In genomic region chr1:165440788-165441187, GRCm38 (mm10) we compare ENCODE assay signal across 29 mouse cellular contexts. TPM values are rescaled to one million over a fixed set of nuclear protein-coding genes. Genes with fewer than 3 reads are reported as not detected.
A peak's percentile ranks its signal among the peaks of the same experiment; 100 is the strongest.
DNase-seq lines count a peak whose midpoint lies in the region; ATAC-seq and TF ChIP-seq lines count a peak whose summit lies in the region.
"Had no signal": no experiment of that assay in that cellular context is flagged by ENCODE, and none has a peak within 500 bp of the region (broad histone marks: within the 10 kb centered on the region; RNA-seq: fewer than 3 reads in every experiment).

No protein-coding gene starts in this region.

- TF ChIP-seq CTCF in kidney, postnatal 0 days (IDR thresholded peaks at IDR 0.05; ENCODE audit: low read depth) = no peak

- H3K4me3 ChIP-seq in heart, embryonic 15.5 days = no peak overlapping the region
- H3K4me3 ChIP-seq in heart, embryonic 12.5 days = no peak overlapping the region
- H3K4me3 ChIP-seq in kidney, postnatal 0 days (replicated peaks; ENCODE audit: low read depth, low read length) = no peak overlapping the region
- H3K4me3 ChIP-seq in kidney, embryonic 16.5 days (ENCODE audit: low read length) = no peak overlapping the region
- no peak overlapping the region for H3K4me3 ChIP-seq in neural tube, embryonic 11.5 days (ENCODE audit: low read depth, low read length)
- no peak overlapping the region for H3K4me3 ChIP-seq in neural tube, embryonic 15.5 days (replicated peaks)
- H3K4me3 ChIP-seq in liver, embryonic 16.5 days (ENCODE audit: low read depth, low read length) = no peak overlapping the region
- H3K4me3 ChIP-seq: embryonic facial prominence, embryonic 13.5 days; forebrain, embryonic 10.5 days; midbrain, embryonic 12.5 days; stomach, embryonic 15.5 days had no signal

- no peak overlapping the region for H3K9ac ChIP-seq in heart, embryonic 15.5 days
- no peak overlapping the region for H3K9ac ChIP-seq in heart, embryonic 12.5 days
- H3K9ac ChIP-seq in kidney, postnatal 0 days (ENCODE audit: low read depth, low read length) = no peak overlapping the region
- no peak overlapping the region for H3K9ac ChIP-seq in kidney, embryonic 16.5 days (replicated peaks; ENCODE audit: low read length)
- no peak overlapping the region for H3K9ac ChIP-seq in neural tube, embryonic 11.5 days (ENCODE audit: low read length)
- no peak overlapping the region for H3K9ac ChIP-seq in neural tube, embryonic 15.5 days (replicated peaks)
- H3K9ac ChIP-seq in liver, embryonic 16.5 days (ENCODE audit: low read depth, low read length) = no peak overlapping the region
- H3K9ac ChIP-seq: embryonic facial prominence, embryonic 13.5 days; midbrain, embryonic 12.5 days; stomach, embryonic 15.5 days had no signal

- H3K27ac ChIP-seq in heart, embryonic 15.5 days = no peak overlapping the region
- no peak overlapping the region for H3K27ac ChIP-seq in heart, embryonic 12.5 days (ENCODE audit: poor library complexity, severe bottlenecking)
- H3K27ac ChIP-seq in kidney, postnatal 0 days = no peak overlapping the region
- H3K27ac ChIP-seq in kidney, embryonic 16.5 days (ENCODE audit: low read length) = no peak overlapping the region
- H3K27ac ChIP-seq in neural tube, embryonic 11.5 days (ENCODE audit: low read depth, low read length) = no peak overlapping the region
- no peak overlapping the region for H3K27ac ChIP-seq in neural tube, embryonic 15.5 days (replicated peaks)
- H3K27ac ChIP-seq in liver, embryonic 16.5 days (ENCODE audit: low read length) = no peak overlapping the region
- H3K27ac ChIP-seq: embryonic facial prominence, embryonic 13.5 days; forebrain, embryonic 10.5 days; midbrain, embryonic 12.5 days; stomach, embryonic 15.5 days had no signal

- no peaks in the 10 kb centered on the region for H3K9me3 ChIP-seq in heart, embryonic 15.5 days (replicated peaks)
- 0 out of 2 replicates have a peak, but pooled peaks cover 2% of the 10 kb centered on the region for H3K9me3 ChIP-seq in heart, embryonic 12.5 days (replicated peaks)
- no peaks in the 10 kb centered on the region for H3K9me3 ChIP-seq in kidney, postnatal 0 days (replicated peaks; ENCODE audit: low read length)
- H3K9me3 ChIP-seq in kidney, embryonic 16.5 days (ENCODE audit: low read length) = peaks cover 7% of the 10 kb centered on the region; the same call in 1 of the 2 replicates
- H3K9me3 ChIP-seq in neural tube, embryonic 11.5 days (ENCODE audit: control insufficient read depth, low read length) = no peaks in the 10 kb centered on the region
- no peaks in the 10 kb centered on the region for H3K9me3 ChIP-seq in neural tube, embryonic 15.5 days (replicated peaks)
- H3K9me3 ChIP-seq in liver, embryonic 16.5 days (replicated peaks; ENCODE audit: control insufficient read depth, low read length) = no peaks in the 10 kb centered on the region
- H3K9me3 ChIP-seq: forebrain, embryonic 10.5 days; midbrain, embryonic 12.5 days; stomach, embryonic 15.5 days had no signal

- WGBS in heart, embryonic 15.5 days = 74% methylated on average over 3 of the region's 3 CpGs
- 68% methylated on average over 3 of the region's 3 CpGs for WGBS in heart, embryonic 12.5 days
- WGBS in kidney, postnatal 0 days = 63% methylated on average over 3 of the region's 3 CpGs
- WGBS in kidney, embryonic 16.5 days = 69% methylated on average over 3 of the region's 3 CpGs
- 76% methylated on average over 3 of the region's 3 CpGs for WGBS in neural tube, embryonic 11.5 days
- 77% methylated on average over 3 of the region's 3 CpGs for WGBS in neural tube, embryonic 15.5 days
- 79% methylated on average over 3 of the region's 3 CpGs for WGBS in liver, embryonic 16.5 days (ENCODE audit: insufficient replicate concordance)

- peaks cover 5% of the 10 kb centered on the region; the same call in 1 of the 2 replicates for H3K4me1 ChIP-seq in heart, embryonic 15.5 days (replicated peaks)
- H3K4me1 ChIP-seq in heart, embryonic 12.5 days (replicated peaks) = peaks cover 10% of the 10 kb centered on the region
- no peaks in the 10 kb centered on the region; the same call in 1 of the 2 replicates for H3K4me1 ChIP-seq in kidney, postnatal 0 days (replicated peaks; ENCODE audit: insufficient read depth, low read length)
- no peaks in the 10 kb centered on the region for H3K4me1 ChIP-seq in kidney, embryonic 16.5 days (ENCODE audit: insufficient read depth, low read length)
- no peaks in the 10 kb centered on the region for H3K4me1 ChIP-seq in neural tube, embryonic 11.5 days (ENCODE audit: control insufficient read depth, insufficient read depth, low read length)
- no peaks in the 10 kb centered on the region for H3K4me1 ChIP-seq in neural tube, embryonic 15.5 days
- peaks cover 6% of the 10 kb centered on the region for H3K4me1 ChIP-seq in liver, embryonic 16.5 days (ENCODE audit: control insufficient read depth, low read depth, low read length)
- H3K4me1 ChIP-seq: embryonic facial prominence, embryonic 13.5 days; midbrain, embryonic 12.5 days; stomach, embryonic 15.5 days had no signal

- ATAC-seq in heart, embryonic 15.5 days (replicated peaks; ENCODE audit: insufficient number of reproducible peaks, insufficient read depth, low FRiP score, low read depth) = 0 out of 2 replicates have a peak, but pooled peaks have one; percentile 43
- no peak for ATAC-seq in heart, embryonic 12.5 days (ENCODE audit: insufficient number of reproducible peaks, low FRiP score)
- peak; percentile 33; the same call in 1 of the 2 replicates for ATAC-seq in kidney, postnatal 0 days (replicated peaks; ENCODE audit: low FRiP score, low read depth)
- no peak for ATAC-seq in kidney, embryonic 16.5 days (ENCODE audit: low FRiP score, low TSS enrichment)
- peak; percentile 35; the same call in 1 of the 2 replicates for ATAC-seq in neural tube, embryonic 11.5 days (ENCODE audit: insufficient read depth, low FRiP score, low TSS enrichment)
- ATAC-seq in neural tube, embryonic 15.5 days (ENCODE audit: low FRiP score) = no peak
- ATAC-seq in liver, embryonic 16.5 days (ENCODE audit: low read depth) = 0 out of 2 replicates have a peak, but pooled peaks have one; percentile 39

- H3K27me3 ChIP-seq in heart, embryonic 15.5 days = no peaks in the 10 kb centered on the region
- no peaks in the 10 kb centered on the region for H3K27me3 ChIP-seq in heart, embryonic 12.5 days (replicated peaks)
- H3K27me3 ChIP-seq in kidney, postnatal 0 days (ENCODE audit: insufficient read depth, low read length) = no peaks in the 10 kb centered on the region
- H3K27me3 ChIP-seq in kidney, embryonic 16.5 days (ENCODE audit: insufficient read depth, low read length) = no peaks in the 10 kb centered on the region
- no peaks in the 10 kb centered on the region for H3K27me3 ChIP-seq in neural tube, embryonic 11.5 days (ENCODE audit: control insufficient read depth, insufficient read depth, low read length)
- no peaks in the 10 kb centered on the region for H3K27me3 ChIP-seq in neural tube, embryonic 15.5 days (replicated peaks)
- no peaks in the 10 kb centered on the region for H3K27me3 ChIP-seq in liver, embryonic 16.5 days (ENCODE audit: control insufficient read depth, insufficient read depth, low read depth, low read length)
- H3K27me3 ChIP-seq: embryonic facial prominence, embryonic 13.5 days; midbrain, embryonic 12.5 days; stomach, embryonic 15.5 days had no signal

- no peak overlapping the region for H3K4me2 ChIP-seq in heart, embryonic 15.5 days
- H3K4me2 ChIP-seq in heart, embryonic 12.5 days = no peak overlapping the region
- no peak overlapping the region for H3K4me2 ChIP-seq in kidney, postnatal 0 days (ENCODE audit: low read length)
- no peak overlapping the region for H3K4me2 ChIP-seq in kidney, embryonic 16.5 days (replicated peaks; ENCODE audit: low read depth, low read length)
- H3K4me2 ChIP-seq in neural tube, embryonic 11.5 days (ENCODE audit: low read depth) = no peak overlapping the region
- H3K4me2 ChIP-seq in neural tube, embryonic 15.5 days = no peak overlapping the region
- H3K4me2 ChIP-seq in liver, embryonic 16.5 days (ENCODE audit: low read depth, low read length) = no peak overlapping the region
- H3K4me2 ChIP-seq: embryonic facial prominence, embryonic 13.5 days; heart, embryonic 11.5 days; midbrain, embryonic 12.5 days; stomach, embryonic 15.5 days had no signal

- DNase-seq in kidney, postnatal 0 days (ENCODE audit: low spot score) = no peak
- DNase-seq in neural tube, embryonic 11.5 days (ENCODE audit: low spot score) = no peak
- no peak for DNase-seq in spleen, postnatal 36 days (ENCODE audit: low spot score in 2 of 2)
- DNase-seq: adrenal gland, postnatal 25 days; B cell, adult 2 months; cerebellum, postnatal 14 days; gastrocnemius, postnatal 25 days; heart, adult 18-20 months; heart, postnatal 10 days; kidney, adult 18-20 months; kidney, postnatal 14 days; layer of hippocampus, adult 9-11 months; lung, postnatal 36 days; retina, postnatal 1 day; right cerebral cortex, postnatal 14 days had no signal

- H3K36me3 ChIP-seq in heart, embryonic 15.5 days = no peaks in the 10 kb centered on the region
- peaks cover 4% of the 10 kb centered on the region; the same call in 1 of the 2 replicates for H3K36me3 ChIP-seq in heart, embryonic 12.5 days
- H3K36me3 ChIP-seq in kidney, postnatal 0 days (ENCODE audit: insufficient read depth, low read length) = no peaks in the 10 kb centered on the region
- no peaks in the 10 kb centered on the region for H3K36me3 ChIP-seq in kidney, embryonic 16.5 days (ENCODE audit: insufficient read depth, low read length)
- no peaks in the 10 kb centered on the region for H3K36me3 ChIP-seq in neural tube, embryonic 11.5 days (ENCODE audit: control insufficient read depth, insufficient read depth, low read length)
- no peaks in the 10 kb centered on the region for H3K36me3 ChIP-seq in neural tube, embryonic 15.5 days
- no peaks in the 10 kb centered on the region for H3K36me3 ChIP-seq in liver, embryonic 16.5 days (ENCODE audit: control insufficient read depth, insufficient read depth)
- H3K36me3 ChIP-seq: embryonic facial prominence, embryonic 13.5 days; forebrain, embryonic 10.5 days; midbrain, embryonic 12.5 days; stomach, embryonic 15.5 days had no signal

RNA-seq across cellular contexts. Expression of gene Dcaf6, which starts 19.5 kb away (rescaled TPM):
- polyA plus RNA-seq in heart, embryonic 15.5 days (2015; fragmentation: Nextera tagmentation; extraction: Ambion mirVana) = 19.3 and 20.1 TPM in 2 replicates
- 17.9 and 18.7 TPM in 2 replicates for polyA plus RNA-seq in heart, embryonic 12.5 days (2016; fragmentation: Nextera tagmentation; extraction: Ambion mirVana)
- 20.6 and 22.7 TPM in 2 replicates for polyA plus RNA-seq in kidney, postnatal 0 days (2015; fragmentation: Nextera tagmentation; extraction: Ambion mirVana)
- polyA plus RNA-seq in kidney, embryonic 16.5 days (2015; fragmentation: Nextera tagmentation; extraction: Ambion mirVana) = 19.4 and 21.1 TPM in 2 replicates
- 8.8 and 9.0 TPM in 2 replicates for polyA plus RNA-seq in neural tube, embryonic 11.5 days (2014; fragmentation: Nextera tagmentation; extraction: Ambion mirVana)
- 16.0 and 16.6 TPM in 2 replicates for polyA plus RNA-seq in neural tube, embryonic 15.5 days (2015; fragmentation: Nextera tagmentation; extraction: Ambion mirVana)
- 14.9 and 17.0 TPM in 2 replicates for polyA plus RNA-seq in liver, embryonic 16.5 days (2015; fragmentation: Nextera tagmentation; extraction: Ambion mirVana)

RNA-seq across cellular contexts. Expression of gene Mpc2, which starts 19.6 kb away (rescaled TPM):
- polyA plus RNA-seq in heart, embryonic 15.5 days (2015; fragmentation: Nextera tagmentation; extraction: Ambion mirVana) = 234 and 371 TPM in 2 replicates
- polyA plus RNA-seq in heart, embryonic 12.5 days (2016; fragmentation: Nextera tagmentation; extraction: Ambion mirVana) = 226 TPM in 2 replicates
- polyA plus RNA-seq in kidney, postnatal 0 days (2015; fragmentation: Nextera tagmentation; extraction: Ambion mirVana) = 750 and 780 TPM in 2 replicates
- 309 and 320 TPM in 2 replicates for polyA plus RNA-seq in kidney, embryonic 16.5 days (2015; fragmentation: Nextera tagmentation; extraction: Ambion mirVana)
- 113 and 114 TPM in 2 replicates for polyA plus RNA-seq in neural tube, embryonic 11.5 days (2014; fragmentation: Nextera tagmentation; extraction: Ambion mirVana)
- 216 and 252 TPM in 2 replicates for polyA plus RNA-seq in neural tube, embryonic 15.5 days (2015; fragmentation: Nextera tagmentation; extraction: Ambion mirVana)
- 292 and 315 TPM in 2 replicates for polyA plus RNA-seq in liver, embryonic 16.5 days (2015; fragmentation: Nextera tagmentation; extraction: Ambion mirVana)

RNA-seq across cellular contexts. Expression of gene Adcy10, which starts 44.2 kb away (rescaled TPM):
- polyA plus RNA-seq in heart, embryonic 15.5 days (2015; fragmentation: Nextera tagmentation; extraction: Ambion mirVana) = 0.09 TPM in 1 of 2 replicates, not detected in the other
- polyA plus RNA-seq in heart, embryonic 12.5 days (2016; fragmentation: Nextera tagmentation; extraction: Ambion mirVana) = not detected in 2 replicates
- polyA plus RNA-seq in kidney, postnatal 0 days (2015; fragmentation: Nextera tagmentation; extraction: Ambion mirVana) = 0.23 TPM in 1 of 2 replicates, not detected in the other
- 0.06 and 0.39 TPM in 2 replicates for polyA plus RNA-seq in kidney, embryonic 16.5 days (2015; fragmentation: Nextera tagmentation; extraction: Ambion mirVana)
- polyA plus RNA-seq in neural tube, embryonic 11.5 days (2014; fragmentation: Nextera tagmentation; extraction: Ambion mirVana) = 0.13 TPM in 1 of 2 replicates, not detected in the other
- 0.49 and 0.66 TPM in 2 replicates for polyA plus RNA-seq in neural tube, embryonic 15.5 days (2015; fragmentation: Nextera tagmentation; extraction: Ambion mirVana)
- 0.02 and 0.11 TPM in 2 replicates for polyA plus RNA-seq in liver, embryonic 16.5 days (2015; fragmentation: Nextera tagmentation; extraction: Ambion mirVana)
- polyA plus RNA-seq: heart, embryonic 11.5 days; limb, embryonic 11.5 days; liver, adult 2 months; lung, embryonic 16.5 days; small intestine, adult 2 months; stomach, embryonic 15.5 days had no signal

Comparison
In these comparisons a context has a peak if more than half of its experiments do, and no peak if none do; other contexts are left out.
1. ATAC-seq: peak in heart, embryonic 15.5 days (single experiment), kidney, postnatal 0 days (single experiment), neural tube, embryonic 11.5 days (single experiment) and liver, embryonic 16.5 days (single experiment); none in heart, embryonic 12.5 days (single experiment), kidney, embryonic 16.5 days (single experiment) and neural tube, embryonic 15.5 days (single experiment).